Mouse (Mus musculus) MEL (cell line): Measurements from ENCODE around the gene Ezr. TPM values are rescaled to one million over a fixed set of nuclear protein-coding genes. Genes with fewer than 3 reads are reported as not detected.

Experiments used
- DNase-seq: peaks from one replicate; pipeline ENCODE4 v3.0.0; 2011; ENCODE audit warnings: low read depth, low spot score
- H3K27ac ChIP-seq: 2 replicates; pipeline ENCODE4 v1.5.1; 2012; ENCODE audit warnings: low read depth, mild to moderate bottlenecking, control low read depth, low read length, moderate library complexity; ENCODE audit not compliant: control insufficient read depth
- H3K27me3 ChIP-seq, 2 experiments: fragments of 150-350 bp in 1 of 2; sonication (generic) in 1 of 2; 2 replicates each; pipeline ENCODE4 v1.6.1; 2012; ENCODE audit warnings: low read length in 2 of 2, mild to moderate bottlenecking in 2 of 2, improper control_type of control experiment in 1 of 2, moderate library complexity in 1 of 2; ENCODE audit not compliant: insufficient read depth in 2 of 2, control insufficient read depth in 1 of 2
- H3K36me3 ChIP-seq, 2 experiments: 2 replicates each; pipeline ENCODE4 v1.6.1; 2012 to 2014; ENCODE audit warnings: low read length in 2 of 2, improper control_type of control experiment in 1 of 2, inconsistent platforms in 1 of 2, mild to moderate bottlenecking in 1 of 2; ENCODE audit not compliant: insufficient read depth in 2 of 2, control insufficient read depth in 1 of 2
- H3K4me1 ChIP-seq, 2 experiments: fragments of 150-350 bp in 1 of 2; sonication (generic) in 1 of 2; 2 replicates each; pipeline ENCODE4 v1.6.1; 2012; ENCODE audit warnings: low read length in 2 of 2, improper control_type of control experiment in 1 of 2, mild to moderate bottlenecking in 1 of 2; ENCODE audit not compliant: insufficient read depth in 2 of 2, control insufficient read depth in 1 of 2
- H3K4me3 ChIP-seq, 2 experiments: fragments of 150-350 bp in 1 of 2; sonication (generic) in 1 of 2; 2 replicates each; pipeline ENCODE4 v1.5.1; 2012; ENCODE audit warnings: low read depth in 2 of 2, low read length in 2 of 2, mild to moderate bottlenecking in 2 of 2, moderate library complexity in 2 of 2, control low read depth in 1 of 2, improper control_type of control experiment in 1 of 2; ENCODE audit not compliant: control insufficient read depth in 1 of 2, insufficient read depth in 1 of 2
- H3K79me2 ChIP-seq: 2 replicates; pipeline ENCODE4 v1.6.1; 2012; ENCODE audit warnings: mild to moderate bottlenecking, low read length, moderate library complexity; ENCODE audit not compliant: control insufficient read depth, poor library complexity, insufficient read depth
- H3K9ac ChIP-seq: 2 replicates; pipeline ENCODE4 v1.6.1; 2012; ENCODE audit warnings: low read depth, mild to moderate bottlenecking, control low read depth, low read length, moderate library complexity; ENCODE audit not compliant: control insufficient read depth, poor library complexity, severe bottlenecking
- H3K9me3 ChIP-seq: fragments of 150-350 bp; sonication (generic); replicated peaks from 2 replicates; pipeline ENCODE4 v1.6.1; 2012; ENCODE audit warnings: mild to moderate bottlenecking, low read length, improper control_type of control experiment, moderate library complexity; ENCODE audit not compliant: insufficient read depth
- BHLHE40 ChIP-seq: IDR thresholded peaks from 2 replicates; pipeline ENCODE4 v1.6.1; 2012; ENCODE audit warnings: low read depth, mild to moderate bottlenecking, inconsistent platforms, low read length, improper control_type of control experiment, borderline replicate concordance
- CHD1 ChIP-seq: IDR thresholded peaks from 2 replicates; pipeline ENCODE4 v1.6.1; 2012; ENCODE audit warnings: low read depth, mild to moderate bottlenecking, inconsistent platforms, low read length, improper control_type of control experiment
- CTCF ChIP-seq, 3 experiments: IDR thresholded peaks in 2 of 3; conservative IDR thresholded peaks in 1 of 3; 2 replicates each; pipeline ENCODE4 v1.5.1; 2011 to 2012; ENCODE audit warnings: low read length in 3 of 3, low read depth in 2 of 3, mild to moderate bottlenecking in 2 of 3, improper control_type of control experiment in 1 of 3, inconsistent platforms in 1 of 3, mixed read lengths in 1 of 3, moderate library complexity in 1 of 3; ENCODE audit not compliant: control insufficient read depth in 1 of 3, insufficient read depth in 1 of 3, poor library complexity in 1 of 3, severe bottlenecking in 1 of 3
- ELF1 ChIP-seq: IDR thresholded peaks from 2 replicates; pipeline ENCODE4 v1.6.1; 2014; ENCODE audit warnings: low read depth, mild to moderate bottlenecking, inconsistent platforms, low read length, improper control_type of control experiment, moderate library complexity
- EP300 ChIP-seq, 2 experiments: IDR thresholded peaks; 2 replicates each; pipeline ENCODE4 v1.6.1; 2011; ENCODE audit warnings: improper control_type of control experiment in 2 of 2, low read length in 2 of 2, low read depth in 1 of 2, mild to moderate bottlenecking in 1 of 2
- ETS1 ChIP-seq: IDR thresholded peaks from 2 replicates; pipeline ENCODE4 v1.6.1; 2012; ENCODE audit warnings: low read depth, mild to moderate bottlenecking, inconsistent platforms, low read length, improper control_type of control experiment, moderate library complexity
- GABPA ChIP-seq: IDR thresholded peaks from 2 replicates; pipeline ENCODE4 v1.6.1; 2012; ENCODE audit warnings: low read depth, mild to moderate bottlenecking, inconsistent platforms, low read length, improper control_type of control experiment, moderate library complexity
- JUND ChIP-seq: IDR thresholded peaks from 2 replicates; pipeline ENCODE4 v1.6.1; 2011; ENCODE audit warnings: low read depth, mild to moderate bottlenecking, improper control_type of control experiment, low read length
- KAT2A ChIP-seq: conservative IDR thresholded peaks from 2 replicates; pipeline ENCODE4 v1.6.1; 2012; ENCODE audit warnings: low read depth, low read length, improper control_type of control experiment, inconsistent platforms
- MXI1 ChIP-seq: IDR thresholded peaks from 2 replicates; pipeline ENCODE4 v1.6.1; 2011; ENCODE audit warnings: mild to moderate bottlenecking, low read depth, low read length, improper control_type of control experiment
- MYB ChIP-seq: IDR thresholded peaks from 2 replicates; pipeline ENCODE4 v1.6.1; 2011; ENCODE audit warnings: mild to moderate bottlenecking, low read depth, low read length, improper control_type of control experiment
- MYC ChIP-seq: IDR thresholded peaks from 2 replicates; pipeline ENCODE4 v1.6.1; 2011; ENCODE audit warnings: low read depth, mild to moderate bottlenecking, low read length, improper control_type of control experiment, moderate library complexity
- POLR2AphosphoS5 ChIP-seq: IDR thresholded peaks from 2 replicates; pipeline ENCODE4 v1.6.1; 2012; ENCODE audit warnings: low read depth, borderline replicate concordance, mild to moderate bottlenecking, inconsistent platforms, low read length, moderate library complexity, mixed read lengths
- RCOR1 ChIP-seq: IDR thresholded peaks from 2 replicates; pipeline ENCODE4 v1.6.1; 2012; ENCODE audit warnings: low read depth, mild to moderate bottlenecking, inconsistent platforms, low read length, improper control_type of control experiment
- SMC3 ChIP-seq: IDR thresholded peaks from 2 replicates; pipeline ENCODE4 v1.6.1; 2011; ENCODE audit warnings: low read depth, low read length, improper control_type of control experiment
- TAL1 ChIP-seq: IDR thresholded peaks from 2 replicates; pipeline ENCODE4 v1.6.1; 2012; ENCODE audit warnings: mild to moderate bottlenecking, inconsistent platforms, low read length, moderate library complexity, mixed read lengths
- TBP ChIP-seq: IDR thresholded peaks from 2 replicates; pipeline ENCODE4 v1.8.0; 2011; ENCODE audit warnings: low read depth, low read length, improper control_type of control experiment
- UBTF ChIP-seq: IDR thresholded peaks from 2 replicates; pipeline ENCODE4 v1.6.1; 2012; ENCODE audit warnings: low read depth, mild to moderate bottlenecking, inconsistent platforms, low read length, improper control_type of control experiment, moderate library complexity, borderline replicate concordance; ENCODE audit not compliant: insufficient read depth
- USF1 ChIP-seq: IDR thresholded peaks from 2 replicates; pipeline ENCODE4 v1.6.1; 2014; ENCODE audit warnings: low read depth, mild to moderate bottlenecking, inconsistent platforms, low read length, improper control_type of control experiment, moderate library complexity
- ZC3H11A ChIP-seq: IDR thresholded peaks from 2 replicates; pipeline ENCODE4 v1.6.1; 2012; ENCODE audit warnings: low read depth, mild to moderate bottlenecking, inconsistent platforms, low read length, improper control_type of control experiment
- ZMIZ1 ChIP-seq: IDR thresholded peaks from 2 replicates; pipeline ENCODE4 v1.6.1; 2012; ENCODE audit warnings: low read depth, mild to moderate bottlenecking, inconsistent platforms, low read length, improper control_type of control experiment, moderate library complexity
- ZNF384 ChIP-seq: IDR thresholded peaks from 2 replicates; pipeline ENCODE4 v1.6.1; 2012; ENCODE audit warnings: low read depth, mild to moderate bottlenecking, inconsistent platforms, low read length, improper control_type of control experiment
- polyA plus RNA-seq, 2 experiments: library from polyadenylated mRNA; stranded (reverse) in 1 of 2; unstranded in 1 of 2; fragments of >175 nt in 1 of 2; fragments of >200 nt in 1 of 2; gene quantifications; 2 replicates each; pipeline versions ENCODE4 v1.2.1 to v1.2.4; 2012; ENCODE audit warnings: low replicate concordance in 2 of 2, low read depth in 1 of 2; ENCODE audit not compliant: insufficient read length in 2 of 2, insufficient read depth in 1 of 2, missing spikeins in 1 of 2
- total RNA-seq: library from RNA; depleted of rRNA; stranded (reverse); fragments of 300-350 nt; gene quantifications from 2 replicates; pipeline ENCODE4 v1.2.3, GENCODE M21; 2012

The Ezr gene
- total and polyA plus RNA-seq, 3 experiments, result 48.7 to 88.7 TPM; not detected in 1

GRCm38 (mm10) chr17:6776123-6776522, 6.5 kb downstream of the Ezr start:
- Histone ChIP-seq H3K36me3 (peaks cover 0 to 14% of the 10 kb centered on the region in 2 experiments; a peak in 3 of 4 replicates), H3K9ac (no peak overlapping the region), H3K4me3 (no peak overlapping the region), H3K27ac (no peak overlapping the region), H3K9me3 (no peaks in the 10 kb centered on the region), H3K27me3 (no peaks in the 10 kb centered on the region), H3K79me2 (peaks cover 45% of the 10 kb centered on the region), H3K4me1 (peaks cover 9% of the 10 kb centered on the region in 2 experiments; a peak in 3 of 4 replicates)
- no peak for TF ChIP-seq RCOR1
- TF ChIP-seq SMC3, result no peak
- TF ChIP-seq TAL1, result no peak
- no peak for TF ChIP-seq BHLHE40
- TF ChIP-seq CTCF (IDR thresholded peaks at IDR 0.05 in 2 of 3, conservative IDR thresholded peaks at IDR 0.05 in 1 of 3; ENCODE audit: control insufficient read depth in 1 of 3, insufficient read depth in 1 of 3, low read depth in 2 of 3, low read length in 3 of 3, poor library complexity in 1 of 3, severe bottlenecking in 1 of 3), result no peak
- TF ChIP-seq MYB, result no peak
- no peak for TF ChIP-seq ZNF384
- no peak for TF ChIP-seq EP300 (IDR thresholded peaks at IDR 0.05; ENCODE audit: low read depth in 1 of 2, low read length in 2 of 2)
- no peak for TF ChIP-seq JUND
- no peak for TF ChIP-seq ZMIZ1
- TF ChIP-seq CHD1, result no peak
- TF ChIP-seq ETS1, result no peak
- TF ChIP-seq ZC3H11A, result no peak
- no peak for TF ChIP-seq KAT2A
- TF ChIP-seq USF1, result no peak
- DNase-seq, result no peak

- no peak for TF ChIP-seq ETS1
- TF ChIP-seq ZNF384, result no peak
- Histone ChIP-seq H3K36me3 (peaks cover 0 to 10% of the 10 kb centered on the region in 2 experiments; a peak in 3 of 4 replicates), H3K9ac (no peak overlapping the region), H3K27ac (no peak overlapping the region), H3K4me1 (peaks cover 8% of the 10 kb centered on the region in 2 experiments; a peak in 3 of 4 replicates), H3K4me3 (no peak overlapping the region), H3K27me3 (no peaks in the 10 kb centered on the region), H3K9me3 (no peaks in the 10 kb centered on the region), H3K79me2 (peaks cover 43% of the 10 kb centered on the region)
- no peak for DNase-seq
These were observed 6.9 kb downstream of the Ezr start for GRCm38 (mm10) chr17:6775671-6776070.

GRCm38 (mm10) chr17:6775221-6775620, 7.4 kb downstream of the Ezr start:
- TF ChIP-seq ELF1 (no peak), TAL1 (no peak), SMC3 (no peak), GABPA (no peak), MXI1 (no peak), TBP (no peak), KAT2A (no peak), UBTF (no peak), RCOR1 (no peak), BHLHE40 (no peak), CTCF (IDR thresholded peaks at IDR 0.05 in 2 of 3, conservative IDR thresholded peaks at IDR 0.05 in 1 of 3; ENCODE audit: control insufficient read depth in 1 of 3, insufficient read depth in 1 of 3, low read depth in 2 of 3, low read length in 3 of 3, poor library complexity in 1 of 3, severe bottlenecking in 1 of 3) (no peak), USF1 (no peak), ETS1 (no peak), MYC (no peak), POLR2AphosphoS5 (no peak), ZMIZ1 (no peak)
- Histone ChIP-seq H3K27me3 (no peaks in the 10 kb centered on the region), H3K79me2 (peaks cover 39% of the 10 kb centered on the region), H3K4me1 (peaks cover 6 to 8% of the 10 kb centered on the region in 2 experiments; a peak in 3 of 4 replicates), H3K4me3 (no peak overlapping the region), H3K9ac (no peak overlapping the region), H3K9me3 (no peaks in the 10 kb centered on the region), H3K27ac (no peak overlapping the region), H3K36me3 (peaks cover 0 to 8% of the 10 kb centered on the region in 2 experiments; a peak in 3 of 4 replicates)
- DNase-seq, result no peak
